Mouse (Mus musculus) intestine, embryonic 15.5 days (tissue): ENCODE measurements around the gene Psg17. TPM values are rescaled to one million over a fixed set of nuclear protein-coding genes. Genes with fewer than 3 reads are reported as not detected.
"Not testable (repeated sequence)": the region's sequence is repeated elsewhere in the genome, so short reads cannot be mapped to it uniquely, and the experiment has no call there.

Experiments
- ATAC-seq: fragments of 200-750 bp; cut with Nextera tagmentation; 2 replicates; pipeline ENCODE4 v1.8.0; 2017; ENCODE audit warnings: moderate TSS enrichment, moderate library complexity
- H3K27ac ChIP-seq: fragments of 300-500 bp; sonication (generic); 2 replicates; pipeline ENCODE4 v1.5.1; 2015; ENCODE audit warnings: mild to moderate bottlenecking, inconsistent platforms
- H3K27me3 ChIP-seq: fragments of 300-500 bp; sonication (generic); replicated peaks from 2 replicates; pipeline ENCODE4 v1.6.1; 2015; ENCODE audit warnings: inconsistent platforms
- H3K36me3 ChIP-seq: fragments of 300-500 bp; sonication (generic); 2 replicates; pipeline ENCODE4 v1.6.1; 2015; ENCODE audit warnings: inconsistent platforms
- H3K4me1 ChIP-seq: fragments of 300-500 bp; sonication (generic); replicated peaks from 2 replicates; pipeline ENCODE4 v1.6.1; 2015; ENCODE audit warnings: inconsistent platforms
- H3K4me2 ChIP-seq: fragments of 300-500 bp; sonication (generic); replicated peaks from 2 replicates; pipeline ENCODE4 v1.6.1; 2015; ENCODE audit warnings: mild to moderate bottlenecking, inconsistent platforms
- H3K4me3 ChIP-seq: fragments of 300-500 bp; sonication (generic); replicated peaks from 2 replicates; pipeline ENCODE4 v1.5.1; 2015; ENCODE audit warnings: inconsistent platforms
- H3K9ac ChIP-seq: fragments of 300-500 bp; sonication (generic); 2 replicates; pipeline ENCODE4 v1.6.1; 2015; ENCODE audit warnings: inconsistent platforms
- H3K9me3 ChIP-seq: fragments of 300-500 bp; sonication (generic); 2 replicates; pipeline ENCODE4 v1.6.1; 2016; ENCODE audit warnings: inconsistent platforms
- WGBS: fragments of 180-500 bp; shearing (Covaris S2); methylation state at CpG from one replicate; pipeline ENCODE4 v1.1.7; 2015; 5-methylcytosine and 5-hydroxymethylcytosine counted together
- polyA plus RNA-seq: library from polyadenylated mRNA; unstranded; fragments of >200 nt; fragmentation: Nextera tagmentation; extraction: Ambion mirVana; gene quantifications from 2 replicates; pipeline ENCODE4 v1.2.1, GENCODE M21; 2015

The Psg17 gene
- 0.13 TPM in 2 replicates for polyA plus RNA-seq

DNA sequence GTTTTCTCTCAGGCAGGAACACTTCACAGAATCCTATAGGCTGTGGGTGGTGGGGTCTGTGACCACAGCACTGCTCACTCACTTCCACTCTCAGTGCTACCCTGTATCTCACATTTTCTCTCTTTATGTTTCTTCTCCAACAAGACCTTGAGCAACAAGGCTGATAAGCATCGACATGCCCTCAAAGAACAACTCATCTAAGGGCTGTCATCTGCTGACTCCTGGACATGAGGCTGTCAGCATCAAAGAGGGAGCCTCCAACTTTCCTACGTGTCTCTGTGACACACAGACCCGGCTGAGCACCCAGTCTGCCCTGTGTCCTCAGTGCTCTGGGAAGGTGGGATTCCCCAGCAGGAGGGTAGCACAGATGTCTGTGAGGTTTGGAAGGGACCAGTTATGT, at the start of gene Psg17:
TSS of gene Psg17 (minus strand) at position 101 of the 400 bp plus-strand sequence.
- Histone ChIP-seq H3K4me1 (no peaks in the 10 kb centered on the region), H3K4me3 (no peak within 1 kb of the TSS), H3K9ac (no peak within 1 kb of the TSS), H3K4me2 (no peak within 1 kb of the TSS), H3K9me3 (no peaks in the 10 kb centered on the region), H3K27me3 (no peaks in the 10 kb centered on the region), H3K36me3 (no peaks in the 10 kb centered on the region), H3K27ac (no peak within 1 kb of the TSS)
- no peak for ATAC-seq
- 63% methylated on average over 3 of the region's 3 CpGs for WGBS

DNA sequence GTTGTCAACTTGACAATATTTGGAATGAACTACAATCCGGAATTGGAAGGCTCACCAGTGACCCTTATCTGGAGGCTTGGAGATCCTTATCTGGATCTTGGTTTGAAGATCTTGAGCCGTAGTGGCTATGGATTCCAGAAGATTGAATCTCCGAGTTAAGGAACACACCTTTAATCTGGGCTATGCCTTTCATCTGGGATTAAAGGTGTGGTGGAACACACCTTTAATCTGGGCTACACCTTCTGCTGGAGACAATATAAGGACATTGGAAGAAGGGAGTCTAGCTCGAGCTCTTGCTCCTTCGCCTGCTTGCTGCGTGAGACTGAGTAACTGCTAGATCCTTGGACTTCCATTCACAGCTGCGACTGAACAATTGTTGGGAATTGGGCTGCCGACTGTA, 49.6 kb upstream of the Psg17 start, which contains the start of gene Pglyrp1:
TSS of gene Pglyrp1 (plus strand) at position 301 of the 400 bp plus-strand sequence.
- not testable (repeated sequence) for H3K4me3 ChIP-seq, H3K36me3 ChIP-seq, H3K9me3 ChIP-seq, H3K4me2 ChIP-seq, H3K9ac ChIP-seq, H3K27me3 ChIP-seq, H3K4me1 ChIP-seq, ATAC-seq, H3K27ac ChIP-seq
- 88% methylated on average over 1 of the region's 8 CpGs for WGBS

DNA sequence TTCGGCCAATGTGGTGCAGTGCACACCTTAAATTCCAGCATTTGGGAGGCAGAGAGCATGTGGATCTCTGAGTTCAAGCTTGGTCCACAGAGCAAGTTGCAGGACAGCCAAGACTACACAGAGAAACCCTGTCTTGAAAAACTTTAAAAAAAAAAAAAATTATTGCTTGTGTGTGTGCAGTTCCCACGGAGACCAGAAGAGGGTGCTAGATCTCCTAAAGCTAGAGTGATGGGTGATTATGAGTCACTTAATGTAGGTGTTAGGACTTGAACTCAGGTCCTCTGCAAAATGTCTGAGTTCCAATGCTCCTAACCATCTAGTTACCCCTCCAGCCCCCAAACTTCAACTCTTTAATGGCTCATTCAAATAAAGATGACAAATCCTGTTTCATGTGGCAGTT, 47.1 kb upstream of the Psg17 start:
- 0 out of 2 replicates have a peak, but pooled peaks cover 2% of the 10 kb centered on the region for H3K27me3 ChIP-seq
- no peak overlapping the region for H3K4me2 ChIP-seq
- ATAC-seq, result no peak
- H3K4me3 ChIP-seq, result no peak overlapping the region
- no peaks in the 10 kb centered on the region for H3K9me3 ChIP-seq
- no peaks in the 10 kb centered on the region for H3K36me3 ChIP-seq
- no peak overlapping the region for H3K9ac ChIP-seq
- 0 out of 2 replicates have a peak, but pooled peaks cover 4% of the 10 kb centered on the region for H3K4me1 ChIP-seq
- H3K27ac ChIP-seq, result no peak overlapping the region
- 83% methylated on average over 2 of the region's 2 CpGs for WGBS

DNA sequence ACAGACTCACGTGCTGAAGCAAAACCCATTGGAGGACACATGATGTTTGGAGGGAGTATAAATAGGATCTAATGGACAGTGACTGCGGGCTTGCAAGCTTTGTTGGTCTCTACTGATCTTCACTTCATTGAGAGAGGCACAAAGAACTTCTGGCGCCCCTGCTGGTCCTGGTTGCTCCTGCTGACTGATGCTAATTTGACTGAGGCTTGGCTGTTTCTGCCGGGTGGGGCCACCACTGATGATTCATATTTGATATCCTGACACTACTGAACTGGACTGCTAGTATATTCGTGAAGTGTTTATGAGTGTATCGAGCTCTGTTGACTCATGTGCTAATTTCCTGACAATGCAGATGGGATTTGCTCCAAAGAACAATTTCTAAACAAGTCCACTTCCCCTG, 41.4 kb upstream of the Psg17 start:
- Histone ChIP-seq H3K27me3 (no peaks in the 10 kb centered on the region), H3K36me3 (no peaks in the 10 kb centered on the region), H3K4me2 (no peak overlapping the region), H3K9ac (no peak overlapping the region), H3K27ac (no peak overlapping the region), H3K4me1 (peaks cover 7% of the 10 kb centered on the region; the same call in 1 of the 2 replicates), H3K4me3 (no peak overlapping the region), H3K9me3 (no peaks in the 10 kb centered on the region)
- no peak for ATAC-seq
- 83% methylated on average over 6 of the region's 6 CpGs for WGBS

DNA sequence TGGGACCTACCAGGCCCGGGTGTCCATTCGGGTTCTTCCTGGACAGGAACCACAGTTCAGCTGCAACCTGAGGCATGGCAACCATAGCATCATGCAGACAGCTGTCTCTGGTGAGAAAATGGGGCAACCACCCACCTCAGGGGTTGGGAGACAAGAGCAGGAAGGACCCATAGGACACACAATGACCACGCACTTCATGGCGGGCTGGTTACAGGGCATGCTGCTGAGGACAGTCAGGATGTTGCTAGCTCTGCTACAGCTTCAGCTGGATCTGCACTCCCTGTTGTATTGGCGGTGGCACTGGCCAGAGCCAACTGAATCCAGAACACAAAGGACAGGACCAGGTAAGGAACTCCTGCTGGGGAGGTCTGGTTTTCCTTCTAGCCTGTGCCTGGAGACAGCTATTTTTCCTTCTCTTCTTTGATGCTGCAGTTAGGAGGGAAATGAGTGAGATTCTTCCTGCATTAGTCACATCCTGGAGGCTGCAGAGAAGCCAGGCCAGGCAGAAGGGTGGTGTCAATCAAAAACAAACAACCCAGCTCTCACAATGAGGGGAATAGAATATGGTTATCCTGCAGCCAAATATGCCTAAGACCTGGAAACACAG, 37.0 kb upstream of the Psg17 start:
- peaks cover 7% of the 10 kb centered on the region; the same call in 1 of the 2 replicates for H3K4me1 ChIP-seq
- no peak overlapping the region for H3K4me2 ChIP-seq
- no peak overlapping the region for H3K9ac ChIP-seq
- no peak overlapping the region for H3K27ac ChIP-seq
- no peaks in the 10 kb centered on the region for H3K27me3 ChIP-seq
- H3K36me3 ChIP-seq, result no peaks in the 10 kb centered on the region
- peak; percentile 61; the same call in 1 of the 2 replicates for ATAC-seq
- H3K4me3 ChIP-seq, result no peak overlapping the region
- WGBS, result 66% methylated on average over 5 of the region's 5 CpGs
- H3K9me3 ChIP-seq, result no peaks in the 10 kb centered on the region

DNA sequence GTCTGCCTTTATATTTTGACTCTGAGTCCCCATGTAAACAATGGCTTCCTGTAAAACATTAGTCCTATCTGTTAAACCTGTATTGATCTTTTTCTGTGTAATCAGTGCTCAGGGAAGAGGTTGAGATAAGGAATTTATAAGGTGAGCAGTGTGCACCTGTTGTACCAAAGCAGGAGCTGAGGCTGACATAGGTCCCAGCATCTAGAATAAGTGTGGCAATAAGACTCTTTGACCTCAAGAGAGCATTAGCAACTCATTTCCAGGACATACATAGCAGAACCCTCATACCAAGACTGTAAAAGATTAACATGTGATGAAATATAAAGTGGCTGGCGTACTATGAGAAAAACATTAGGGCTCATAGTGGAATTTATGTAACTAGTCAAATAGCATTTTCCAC, 27.0 kb upstream of the Psg17 start:
- Histone ChIP-seq H3K36me3 (no peaks in the 10 kb centered on the region), H3K4me3 (no peak overlapping the region), H3K27me3 (no peaks in the 10 kb centered on the region), H3K9ac (no peak overlapping the region), H3K27ac (no peak overlapping the region), H3K4me2 (no peak overlapping the region), H3K4me1 (peaks cover 3% of the 10 kb centered on the region; the same call in 1 of the 2 replicates), H3K9me3 (no peaks in the 10 kb centered on the region)
- WGBS, result 74% methylated on average over 1 of the region's 1 CpGs
- peak; percentile 84 for ATAC-seq

DNA sequence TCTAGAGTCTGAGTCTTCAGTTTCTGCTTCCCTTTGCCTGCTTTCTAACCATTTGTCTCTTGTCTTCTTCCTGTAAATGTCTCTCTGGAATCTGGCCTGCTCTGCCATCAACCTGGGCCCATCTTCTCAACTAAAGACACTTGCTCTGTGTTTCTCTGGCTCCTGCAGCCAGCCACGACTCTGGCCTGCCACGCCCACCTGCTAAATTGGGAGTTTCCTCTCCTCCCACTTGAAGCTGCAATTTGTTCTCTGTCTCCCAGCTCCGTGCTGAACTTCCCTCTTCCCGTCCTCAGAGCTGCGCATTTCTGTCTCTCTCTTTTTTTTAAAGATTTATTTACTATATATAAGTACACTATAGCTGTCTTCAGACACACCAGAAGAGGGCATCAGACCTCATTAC, 23.4 kb upstream of the Psg17 start:
- Histone ChIP-seq H3K4me1 (peaks cover 7% of the 10 kb centered on the region), H3K9me3 (no peaks in the 10 kb centered on the region), H3K4me2 (no peak overlapping the region), H3K27me3 (no peaks in the 10 kb centered on the region), H3K36me3 (no peaks in the 10 kb centered on the region), H3K4me3 (no peak overlapping the region), H3K27ac (no peak overlapping the region), H3K9ac (no peak overlapping the region)
- ATAC-seq, result no peak
- WGBS, result 24% methylated on average over 5 of the region's 5 CpGs

DNA sequence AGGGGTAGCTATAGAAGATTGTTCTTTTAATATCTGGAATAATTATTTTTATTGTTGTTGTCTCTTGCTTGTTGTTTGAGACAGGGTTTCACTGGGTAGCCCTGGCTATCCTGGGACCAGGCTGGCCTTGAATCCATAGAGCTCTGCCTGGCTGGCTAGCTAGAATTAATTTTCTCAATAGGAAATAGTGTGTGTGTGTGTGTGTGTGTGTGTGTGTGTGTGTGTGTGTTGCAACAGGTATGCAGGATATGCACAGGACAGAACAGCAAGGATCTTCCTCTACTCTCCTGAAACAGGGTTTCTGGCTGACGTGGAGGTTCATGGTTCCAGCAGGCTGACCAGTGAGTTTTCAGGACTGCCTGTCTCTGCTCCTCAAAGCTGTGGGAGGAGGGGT, 19.8 kb upstream of the Psg17 start:
- Histone ChIP-seq H3K4me1 (peaks cover 3% of the 10 kb centered on the region; the same call in 1 of the 2 replicates), H3K27ac (peak overlapping the region; percentile 75), H3K9me3 (no peaks in the 10 kb centered on the region), H3K4me2 (peak overlapping the region; percentile 75), H3K4me3 (peak overlapping the region; percentile 29), H3K36me3 (no peaks in the 10 kb centered on the region), H3K27me3 (no peaks in the 10 kb centered on the region), H3K9ac (no peak overlapping the region)
- WGBS, result 52% methylated on average over 1 of the region's 1 CpGs
- peak; percentile 13 for ATAC-seq

DNA sequence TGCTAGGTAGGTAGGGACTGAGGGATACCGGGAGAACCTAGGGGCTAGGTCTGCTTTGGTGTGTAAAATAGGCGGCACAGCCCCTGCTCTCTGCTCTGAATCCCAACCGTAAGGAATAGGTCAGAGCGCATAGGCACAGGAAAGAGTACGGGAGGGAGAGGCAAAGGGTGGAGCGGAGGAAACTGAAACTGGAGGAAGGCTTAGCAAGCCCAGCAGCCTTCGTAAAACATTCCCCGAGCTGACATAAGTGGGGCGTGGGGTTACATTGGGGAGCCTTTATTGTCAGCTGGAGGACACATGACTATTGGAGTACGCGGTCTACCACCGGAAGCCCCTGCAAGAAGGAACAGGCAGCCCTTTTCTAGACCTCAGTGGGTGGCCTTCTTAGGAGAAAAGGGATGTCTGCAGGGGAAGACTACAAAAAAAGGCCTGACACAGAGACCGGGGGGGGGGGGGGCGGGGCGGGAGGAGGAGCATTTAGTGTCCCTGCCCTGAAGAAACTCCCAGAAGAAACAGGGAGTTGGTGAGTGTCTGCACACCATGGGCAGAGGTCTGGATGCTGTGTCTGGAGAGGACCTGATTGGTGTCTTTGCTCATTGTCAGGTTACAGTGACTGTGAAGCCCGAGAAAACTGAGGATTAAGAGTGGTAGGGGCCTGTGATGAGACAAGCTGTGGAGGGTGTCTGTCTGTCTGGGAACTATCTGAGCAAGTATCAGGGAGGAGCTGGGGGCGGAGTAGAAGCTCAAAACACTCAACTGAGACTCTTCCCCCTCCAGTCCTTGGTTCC, 19.2 kb upstream of the Psg17 start:
- H3K27me3 ChIP-seq, result no peaks in the 10 kb centered on the region
- peak overlapping the region; percentile 94 for H3K27ac ChIP-seq
- WGBS, result 4% methylated on average over 16 of the region's 17 CpGs
- peaks cover 3% of the 10 kb centered on the region; the same call in 1 of the 2 replicates for H3K4me1 ChIP-seq
- peak overlapping the region; percentile 75 for H3K4me2 ChIP-seq
- ATAC-seq, result peak; percentile 90
- H3K36me3 ChIP-seq, result no peaks in the 10 kb centered on the region
- H3K4me3 ChIP-seq, result peak overlapping the region; percentile 36
- peak overlapping the region; percentile 50 for H3K9ac ChIP-seq
- H3K9me3 ChIP-seq, result no peaks in the 10 kb centered on the region

DNA sequence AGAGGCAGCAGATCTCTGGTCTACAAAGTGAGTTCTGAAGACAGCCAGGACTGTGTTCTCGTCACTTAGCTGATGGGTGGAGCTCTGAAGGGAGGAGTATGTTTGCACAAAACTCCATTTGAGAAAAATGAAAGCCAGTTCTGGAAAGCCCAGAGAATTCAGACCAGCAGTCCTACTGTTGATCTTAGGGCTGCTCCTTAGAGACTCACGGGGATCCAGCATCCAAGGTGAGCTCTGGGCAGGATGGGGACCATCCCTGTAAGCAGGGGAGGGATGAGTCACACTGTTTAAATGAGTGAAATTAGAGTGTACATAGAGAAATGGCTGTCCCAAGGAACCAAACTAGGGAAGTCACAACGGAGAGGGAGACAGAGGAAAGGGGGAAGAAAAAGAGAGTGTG, 18.5 kb upstream of the Psg17 start, which contains the start of gene Mill2:
TSS of gene Mill2 (plus strand) at position 102 of the 400 bp plus-strand sequence.
- Histone ChIP-seq H3K9me3 (no peaks in the 10 kb centered on the region), H3K4me2 (peak within 1 kb of the TSS; percentile 75), H3K4me3 (peak within 1 kb of the TSS; percentile 36), H3K27ac (peak within 1 kb of the TSS; percentile 94), H3K27me3 (no peaks in the 10 kb centered on the region), H3K36me3 (no peaks in the 10 kb centered on the region), H3K4me1 (peaks cover 3% of the 10 kb centered on the region; the same call in 1 of the 2 replicates), H3K9ac (peak within 1 kb of the TSS; percentile 50)
- peak; percentile 60 for ATAC-seq
- 6% methylated on average over 3 of the region's 3 CpGs for WGBS

DNA sequence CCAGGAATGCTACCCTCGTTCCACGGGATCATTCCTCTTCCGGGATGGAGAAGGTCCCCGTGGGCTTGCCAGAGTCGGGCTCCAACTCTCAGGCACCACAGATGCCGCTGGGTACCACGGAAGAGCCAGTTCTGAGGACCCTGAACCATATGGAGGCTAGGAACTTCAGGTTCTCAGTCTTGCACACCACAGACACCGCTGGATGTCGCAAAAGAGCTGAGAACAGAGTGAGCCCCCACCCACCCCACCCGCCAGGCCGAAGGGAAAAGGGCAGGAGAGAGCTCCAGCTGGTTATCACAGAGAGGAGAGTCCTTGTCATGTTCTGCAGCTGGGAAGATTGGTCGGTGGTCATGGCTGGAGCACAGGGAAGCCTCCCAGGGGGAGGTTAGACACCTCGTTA, 10.9 kb upstream of the Psg17 start:
- Histone ChIP-seq H3K4me2 (no peak overlapping the region), H3K4me1 (no peaks in the 10 kb centered on the region), H3K27me3 (no peaks in the 10 kb centered on the region), H3K9me3 (no peaks in the 10 kb centered on the region), H3K27ac (no peak overlapping the region), H3K36me3 (no peaks in the 10 kb centered on the region), H3K9ac (no peak overlapping the region), H3K4me3 (no peak overlapping the region)
- WGBS, result 44% methylated on average over 13 of the region's 13 CpGs
- ATAC-seq, result no peak

DNA sequence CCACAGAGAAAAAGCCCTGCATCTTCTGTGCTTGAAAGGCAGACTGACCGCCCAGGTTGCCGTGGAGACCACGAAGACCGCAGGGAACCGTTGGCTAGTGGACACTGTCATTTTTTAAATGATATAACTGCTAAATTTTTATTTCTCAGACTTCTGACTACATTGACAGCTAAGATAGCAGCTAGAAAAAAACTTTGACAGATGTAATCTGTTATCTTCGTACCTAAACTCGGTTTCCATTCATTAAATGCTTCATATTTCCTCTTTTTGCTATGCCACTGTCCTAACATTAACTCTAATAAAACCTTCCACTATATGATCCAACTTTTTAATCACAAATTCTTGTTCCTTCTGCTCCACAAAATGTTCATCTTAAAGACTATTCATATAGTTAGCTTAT, 8.1 kb upstream of the Psg17 start:
- no peaks in the 10 kb centered on the region for H3K4me1 ChIP-seq
- H3K4me3 ChIP-seq, result no peak overlapping the region
- no peaks in the 10 kb centered on the region for H3K9me3 ChIP-seq
- H3K27me3 ChIP-seq, result no peaks in the 10 kb centered on the region
- H3K27ac ChIP-seq, result no peak overlapping the region
- WGBS, result 87% methylated on average over 7 of the region's 7 CpGs
- ATAC-seq, result no peak
- no peak overlapping the region for H3K4me2 ChIP-seq
- H3K36me3 ChIP-seq, result no peaks in the 10 kb centered on the region
- no peak overlapping the region for H3K9ac ChIP-seq
